8 mouse cellular contexts compared by ENCODE assay signal in the genomic region with DNA sequence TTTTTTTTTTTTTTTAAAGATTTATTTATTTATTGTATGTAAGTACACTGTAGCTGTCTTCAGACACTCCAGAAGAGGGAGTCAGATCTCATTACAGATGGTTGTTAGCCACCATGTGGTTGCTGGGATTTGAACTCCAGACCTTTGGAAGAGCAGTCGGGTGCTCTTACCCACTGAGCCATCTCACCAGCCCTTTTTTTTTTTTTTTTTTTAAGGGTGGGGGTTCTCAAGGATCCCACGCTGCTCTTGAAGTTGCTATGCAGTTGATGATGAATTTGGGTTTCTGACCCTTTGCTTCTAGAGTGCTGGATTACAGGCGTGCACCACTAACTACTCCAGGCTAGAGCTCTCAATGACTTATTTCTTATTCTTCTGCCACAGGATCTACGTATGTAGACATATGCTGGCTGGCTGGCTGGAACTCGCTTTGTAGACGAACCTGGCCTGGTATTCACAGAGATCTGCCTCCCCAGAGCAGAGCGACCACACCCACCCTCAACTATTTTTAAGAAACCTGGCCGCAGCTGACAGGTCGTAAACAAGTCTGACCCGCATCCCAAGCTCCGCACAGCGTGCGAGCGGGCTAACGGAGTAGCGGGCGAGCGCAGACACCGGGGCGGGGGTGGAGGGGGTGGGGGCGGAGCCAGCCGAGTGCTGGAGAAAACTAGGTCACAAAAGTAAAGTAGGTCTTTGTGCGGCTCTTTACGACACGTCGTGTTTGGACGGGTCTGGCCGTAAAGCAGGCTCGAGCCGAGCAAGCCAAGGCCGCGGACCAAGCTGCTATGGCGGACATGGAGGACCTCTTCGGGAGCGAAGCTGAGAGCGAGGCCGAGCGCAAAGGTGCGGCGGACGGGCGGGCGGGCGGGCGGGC. TPM values are rescaled to one million over a fixed set of nuclear protein-coding genes. Genes with fewer than 3 reads are reported as not detected.
DNase-seq lines count a peak whose midpoint lies in the region; ATAC-seq and TF ChIP-seq lines count a peak whose summit lies in the region.

A gene (plus strand): TSS at position 729 of the 871 bp plus-strand sequence.

- peak within 1 kb of the TSS; percentile 91 for H3K4me3 ChIP-seq in G1E (ENCODE audit: low read depth, low read length)
- peak within 1 kb of the TSS; percentile 89 for H3K4me3 ChIP-seq in forebrain, postnatal 0 days (ENCODE audit: low read depth, low read length)
- peak within 1 kb of the TSS; percentile 94 for H3K4me3 ChIP-seq in lung, embryonic 16.5 days (ENCODE audit: low read length)

- H3K4me2 ChIP-seq in forebrain, postnatal 0 days (ENCODE audit: low read depth), result peak within 1 kb of the TSS; percentile 79
- H3K4me2 ChIP-seq in lung, embryonic 16.5 days (ENCODE audit: low read depth, low read length), result peak within 1 kb of the TSS; percentile 83

- 1% methylated on average over 41 of the region's 45 CpGs for WGBS in forebrain, postnatal 0 days
- WGBS in lung, embryonic 16.5 days, result 0% methylated on average over 34 of the region's 45 CpGs

- H3K27ac ChIP-seq in forebrain, postnatal 0 days (ENCODE audit: low read depth, low read length), result peak within 1 kb of the TSS; percentile 86
- H3K27ac ChIP-seq in lung, embryonic 16.5 days (ENCODE audit: low read length), result peak within 1 kb of the TSS; percentile 88

- no peaks in the 10 kb centered on the region for H3K27me3 ChIP-seq in G1E (ENCODE audit: insufficient read depth, low read length)
- H3K27me3 ChIP-seq in forebrain, postnatal 0 days (ENCODE audit: insufficient read depth, low read length), result no peaks in the 10 kb centered on the region
- H3K27me3 ChIP-seq in lung, embryonic 16.5 days (ENCODE audit: control insufficient read depth, insufficient read depth, low read depth, low read length), result no peaks in the 10 kb centered on the region

- ATAC-seq in G1E (ENCODE audit: extremely low read depth, insufficient number of reproducible peaks, low FRiP score, poor library complexity, severe bottlenecking), result peak; percentile 58
- ATAC-seq in forebrain, postnatal 0 days, result peak; percentile 93
- peak; percentile 84 to 88 for ATAC-seq in hematopoietic stem cell, adult 5-6 weeks (replicated peaks in 1 of 2; ENCODE audit: insufficient read depth in 1 of 2, low FRiP score in 2 of 2, low TSS enrichment in 1 of 2, low read depth in 1 of 2, poor library complexity in 2 of 2, severe bottlenecking in 2 of 2)
- peak; percentile 95 for ATAC-seq in lung, embryonic 16.5 days (ENCODE audit: low read depth)

- peaks cover 34% of the 10 kb centered on the region for H3K4me1 ChIP-seq in G1E (ENCODE audit: insufficient read depth, low read depth, low read length)
- no peaks in the 10 kb centered on the region for H3K4me1 ChIP-seq in forebrain, postnatal 0 days (ENCODE audit: insufficient read depth)
- peaks cover 11% of the 10 kb centered on the region for H3K4me1 ChIP-seq in lung, embryonic 16.5 days (replicated peaks; ENCODE audit: control insufficient read depth, insufficient read depth, low read length)

- no peak for TF ChIP-seq CTCF in G1E (IDR thresholded peaks at IDR 0.05; ENCODE audit: low read depth, low read length)
- no peak for TF ChIP-seq CTCF in forebrain, postnatal 0 days (IDR thresholded peaks at IDR 0.05; ENCODE audit: low read depth)

- H3K9me3 ChIP-seq in G1E (replicated peaks), result no peaks in the 10 kb centered on the region
- no peaks in the 10 kb centered on the region for H3K9me3 ChIP-seq in forebrain, postnatal 0 days (ENCODE audit: low read length)
- H3K9me3 ChIP-seq in lung, embryonic 16.5 days (ENCODE audit: control insufficient read depth, low read length), result no peaks in the 10 kb centered on the region

- DNase-seq in G1E (ENCODE audit: low spot score), result peak; percentile 85
- DNase-seq in cerebellum, adult 18-20 months, result peak; percentile 93 to 94
- DNase-seq in forebrain, postnatal 0 days, result peak; percentile 92
- DNase-seq in layer of hippocampus, adult 9-10 months (ENCODE audit: low spot score), result peak; percentile 77
- DNase-seq in ovary, postnatal 10 days (ENCODE audit: low spot score), result peak; percentile 46
- DNase-seq in thymus, postnatal 10 days (ENCODE audit: low spot score in 2 of 2), result peak; percentile 82 to 83

- H3K36me3 ChIP-seq in G1E (replicated peaks), result peaks cover 24% of the 10 kb centered on the region
- H3K36me3 ChIP-seq in forebrain, postnatal 0 days (ENCODE audit: insufficient read depth), result peaks cover 8% of the 10 kb centered on the region
- H3K36me3 ChIP-seq in lung, embryonic 16.5 days (ENCODE audit: control insufficient read depth, insufficient read depth, low read length), result peaks cover 4% of the 10 kb centered on the region

- peak within 1 kb of the TSS; percentile 88 for H3K9ac ChIP-seq in forebrain, postnatal 0 days
- H3K9ac ChIP-seq in lung, embryonic 16.5 days (ENCODE audit: low read length), result peak within 1 kb of the TSS; percentile 95

RNA-seq across cellular contexts. Expression of the gene that starts here (rescaled TPM):
- 21.1 and 29.5 TPM in 2 replicates for total RNA-seq in G1E (2014; fragmentation: Nextera tagmentation)
- 38.0 and 48.3 TPM in 2 replicates for total RNA-seq in G1E (2017)
- polyA plus RNA-seq in G1E (2012), result 12.1 and 14.4 TPM in 2 replicates
- total RNA-seq in forebrain, postnatal 0 days (2014; rRNA removed), result 33.4 and 37.3 TPM in 2 replicates
- 31.4 and 39.8 TPM in 2 replicates for polyA plus RNA-seq in forebrain, postnatal 0 days (2015; fragmentation: Nextera tagmentation; extraction: Ambion mirVana)
- total RNA-seq in hematopoietic stem cell, adult 5-6 weeks (2017), result 44.0 and 54.1 TPM in 2 replicates
- 32.2 and 36.3 TPM in 2 replicates for polyA plus RNA-seq in lung, embryonic 16.5 days (2015; fragmentation: Nextera tagmentation; extraction: Ambion mirVana)

Comparison
In these comparisons a context has a peak if more than half of its experiments do, and no peak if none do; other contexts are left out.
1. Peak in every context shown above with its lines: DNase-seq, ATAC-seq, H3K4me3 ChIP-seq and H3K27ac ChIP-seq.